Mouse (Mus musculus) adrenal gland, adult (tissue): ENCODE data around the gene Cklf.
"Not testable (repeated sequence)": the region's sequence is repeated elsewhere in the genome, so short reads cannot be mapped to it uniquely, and the experiment has no call there.

ENCODE experiments used
- DNase-seq, 2 experiments: peaks; one replicate each; pipeline ENCODE4 v3.0.0; 2022 to 2023; ENCODE audit warnings: low spot score in 1 of 2; ENCODE audit not compliant: inconsistent age in 2 of 2

Cklf gene

DNA sequence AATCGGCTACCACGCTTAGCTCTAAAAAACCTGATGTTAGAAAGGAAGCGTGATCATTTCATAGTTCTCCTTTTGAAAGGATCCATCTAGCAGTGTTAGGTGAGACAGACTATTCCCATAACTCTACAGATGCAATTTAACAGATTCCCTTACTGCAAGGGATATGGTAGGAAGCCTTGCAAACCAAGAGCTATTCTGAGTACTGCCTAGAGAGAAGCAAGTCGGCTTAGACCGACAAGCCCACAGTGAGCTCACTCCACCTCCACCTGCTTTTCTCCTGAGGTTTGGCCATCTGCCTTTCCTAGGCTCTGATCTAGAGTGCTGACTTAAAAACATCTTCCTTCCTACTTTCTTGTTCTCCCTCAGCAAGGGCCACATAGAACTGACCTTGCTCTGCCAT lies 11.1 kb downstream of the Cklf start:
- DNase-seq: not testable (repeated sequence)

GRCm38 (mm10) chr8:104264271-104264935 lies 13.7 kb downstream of the Cklf start:
- DNase-seq: peak; percentile 76 to 81

DNA sequence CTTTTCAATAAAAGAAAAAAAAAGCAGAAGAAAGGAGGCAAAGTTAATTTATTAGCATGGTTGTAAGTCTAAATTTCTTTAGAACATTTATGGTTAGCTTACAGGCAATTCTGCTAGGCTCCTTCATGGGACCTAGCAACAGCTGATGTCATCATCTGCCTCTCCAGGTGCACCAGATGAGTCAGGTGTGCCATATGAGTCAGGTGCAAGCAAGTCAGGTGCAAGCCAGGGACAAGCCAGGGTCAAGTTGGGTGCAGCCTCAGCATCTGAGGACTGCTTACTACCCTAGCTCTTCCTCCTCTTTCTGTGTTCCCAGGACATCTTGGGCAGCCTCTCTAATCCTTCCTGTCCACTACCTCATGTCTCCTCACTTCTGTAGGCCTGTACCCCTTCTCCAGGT lies 17.7 kb downstream of the Cklf start:
- DNase-seq: no peak

- DNase-seq: no peak
Observed at GRCm38 (mm10) chr8:104268937-104269440, 18.3 kb downstream of the Cklf start.

DNA sequence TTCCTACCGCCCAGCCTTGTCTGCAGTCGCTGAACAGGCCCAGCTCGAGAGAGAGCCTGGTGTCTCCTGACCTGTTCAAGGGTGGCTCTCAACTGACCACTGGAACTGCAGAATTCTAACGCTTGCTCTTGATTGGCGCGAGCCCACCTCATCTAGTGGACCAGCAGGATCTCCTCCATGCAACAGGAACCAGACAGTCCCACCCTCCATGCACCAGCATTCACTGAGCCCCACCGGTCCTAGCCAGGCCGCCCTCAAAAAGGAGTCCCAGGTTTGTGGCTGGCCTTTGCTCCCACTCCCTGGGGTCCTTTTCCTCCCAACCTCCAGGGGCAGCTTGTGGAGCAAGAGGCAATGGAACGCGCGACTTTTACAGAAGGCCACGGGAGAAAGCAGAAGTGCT lies 42.4 kb downstream of the Cklf start, which contains the start of gene Cmtm2a:
Cmtm2a (minus strand) TSS at position 101 of the 400 bp plus-strand sequence.
- peak in 1 of 2 experiments; percentile 23 for DNase-seq

- peak in 1 of 2 experiments; percentile 56 for DNase-seq
Observed at GRCm38 (mm10) chr8:104294396-104294795, 43.7 kb downstream of the Cklf start.

DNA sequence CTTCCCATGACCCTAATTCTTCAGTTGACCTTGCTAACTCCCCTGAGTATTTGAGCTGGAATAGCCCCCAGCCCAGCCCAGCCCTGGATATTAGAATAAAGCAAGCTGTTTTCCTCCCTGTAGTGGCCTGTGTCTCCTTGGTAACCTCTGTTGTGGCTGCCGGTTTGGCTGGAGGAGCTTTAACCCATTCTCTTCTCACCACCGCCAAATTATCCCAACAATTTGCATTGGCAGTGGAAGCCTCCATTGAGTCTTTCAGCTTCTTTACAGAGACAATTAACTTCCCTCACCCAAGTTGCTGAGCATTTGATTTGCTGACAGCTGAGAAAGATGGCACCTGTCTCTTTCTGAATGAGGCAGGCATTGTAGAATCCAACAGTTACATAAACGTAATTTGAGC lies 50.9 kb downstream of the Cklf start:
- peak in 1 of 2 experiments; percentile 60 for DNase-seq

- peak; percentile 34 to 71 for DNase-seq
Observed at GRCm38 (mm10) chr8:104302536-104302935, 51.9 kb downstream of the Cklf start.

DNA sequence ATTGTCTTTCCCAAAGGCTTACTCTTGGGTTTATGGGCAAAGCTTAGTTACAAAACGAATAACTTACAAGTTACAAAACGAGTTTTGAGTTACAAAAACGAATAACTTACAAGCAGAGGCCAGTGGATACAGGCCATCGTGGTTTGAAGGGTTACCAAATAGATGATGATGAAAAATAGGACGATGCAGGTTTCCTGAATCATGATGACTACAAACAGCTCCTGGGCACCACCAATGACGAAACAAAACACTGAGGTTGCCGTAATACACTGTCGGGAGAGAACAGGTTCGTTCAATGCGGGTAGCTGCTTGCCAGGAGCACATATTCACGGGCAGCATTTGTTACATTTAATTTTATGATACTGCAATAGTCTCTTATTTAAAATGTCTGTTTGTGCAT lies 54.3 kb downstream of the Cklf start:
- no peak for DNase-seq

GRCm38 (mm10) chr8:104308341-104308740 lies 57.7 kb downstream of the Cklf start:
- DNase-seq: peak in 1 of 2 experiments; percentile 51

GRCm38 (mm10) chr8:104309441-104310155 lies 58.9 kb downstream of the Cklf start, which contains the start of the genes Gm45711 and Cmtm1:
Gm45711 (minus strand) TSS chr8:104310081.
Cmtm1 (minus strand) TSS chr8:104310145.
- peak; percentile 92 to 97 for DNase-seq

GRCm38 (mm10) chr8:104312023-104312422 lies 61.4 kb downstream of the Cklf start:
- not testable (repeated sequence) for DNase-seq

DNA sequence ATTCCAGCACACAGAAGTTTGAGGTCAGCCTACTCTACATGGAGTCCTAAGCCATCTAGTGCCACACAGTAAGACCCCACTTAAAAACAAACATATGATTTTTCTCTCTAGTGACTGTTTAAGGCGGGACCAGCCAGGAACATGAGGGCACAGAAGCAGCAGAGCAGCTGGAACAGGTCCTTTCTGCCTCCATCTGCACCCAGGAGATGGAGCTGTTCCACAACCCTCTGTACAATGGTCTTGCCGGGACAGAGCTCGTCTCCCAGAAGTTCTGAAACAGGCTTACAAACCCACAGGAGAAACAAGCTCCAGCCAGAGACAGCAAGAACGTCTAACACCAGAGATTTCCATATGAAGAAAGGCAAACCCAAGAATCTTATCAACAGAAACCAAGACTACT lies 62.6 kb downstream of the Cklf start:
- peak in 1 of 2 experiments; percentile 36 for DNase-seq
